Mouse (Mus musculus): Measurements from ENCODE around the gene Dlgap4.

- TF ChIP-seq CTCF (conservative IDR thresholded peaks at IDR 0.05 in 1 of 2, IDR thresholded peaks at IDR 0.05 in 1 of 2; ENCODE audit: low read depth in 2 of 2, low read length in 2 of 2) (no peak), POLR2A (IDR thresholded peaks at IDR 0.05; ENCODE audit: low read depth, low read length) (no peak), SMC3 (IDR thresholded peaks at IDR 0.05; ENCODE audit: low read depth, low read length) (no peak), PAX5 (IDR thresholded peaks at IDR 0.05; ENCODE audit: low read length) (no peak), EP300 (IDR thresholded peaks at IDR 0.05; ENCODE audit: low read length) (no peak), ZC3H11A (IDR thresholded peaks at IDR 0.05; ENCODE audit: low read depth, low read length) (no peak), USF1 (IDR thresholded peaks at IDR 0.05; ENCODE audit: low read depth, low read length) (no peak), NELFE (IDR thresholded peaks at IDR 0.05; ENCODE audit: low read depth, low read length) (no peak), CHD2 (IDR thresholded peaks at IDR 0.05; ENCODE audit: low read length) (no peak), ZKSCAN1 (IDR thresholded peaks at IDR 0.05; ENCODE audit: borderline replicate concordance, low read depth, low read length) (no peak), UBTF (IDR thresholded peaks at IDR 0.05; ENCODE audit: low read depth, low read length) (no peak)
These were observed 44.9 kb upstream of the Dlgap4 start for GRCm38 (mm10) chr2:156568647-156569046.
